Mouse (Mus musculus) hindbrain, embryonic 11.5 days (tissue): ENCODE measurements at regions not wholly inside any gene's neighbourhood (a gene's known extent, or its start where the extent isn't known, plus 50 kb on each side); places are given as distances from the start of the nearest gene placed in this dataset.

Source experiments
- ATAC-seq: fragments of 200-750 bp; cut with Nextera tagmentation; 2 replicates; pipeline ENCODE4 v1.8.0; 2017; ENCODE audit warnings: mild to moderate bottlenecking, moderate TSS enrichment, moderate library complexity; ENCODE audit not compliant: low FRiP score
- DNase-seq: peaks from one replicate; pipeline ENCODE4 v3.0.0-alpha.2; 2015; ENCODE audit warnings: low spot score
- H3K27ac ChIP-seq: fragments of 300-500 bp; sonication (generic); 2 replicates; pipeline ENCODE4 v1.5.1; 2014; ENCODE audit warnings: mild to moderate bottlenecking, low read depth, low read length
- H3K27me3 ChIP-seq: fragments of 300-500 bp; sonication (generic); 2 replicates; pipeline ENCODE4 v1.6.1; 2014; ENCODE audit warnings: mild to moderate bottlenecking, low read length, moderate library complexity, mixed read lengths; ENCODE audit not compliant: control insufficient read depth, insufficient read depth
- H3K36me3 ChIP-seq: fragments of 300-500 bp; sonication (generic); 2 replicates; pipeline ENCODE4 v1.6.1; 2014; ENCODE audit warnings: mild to moderate bottlenecking, low read length, moderate library complexity, mixed read lengths; ENCODE audit not compliant: control insufficient read depth, insufficient read depth
- H3K4me1 ChIP-seq: fragments of 300-500 bp; sonication (generic); replicated peaks from 2 replicates; pipeline ENCODE4 v1.6.1; 2014; ENCODE audit warnings: low read length, mixed read lengths; ENCODE audit not compliant: control insufficient read depth, insufficient read depth
- H3K4me2 ChIP-seq: fragments of 300-500 bp; sonication (generic); replicated peaks from 2 replicates; pipeline ENCODE4 v1.6.1; 2014; ENCODE audit warnings: mild to moderate bottlenecking, low read depth, low read length
- H3K4me3 ChIP-seq: fragments of 300-500 bp; sonication (generic); 2 replicates; pipeline ENCODE4 v1.5.1; 2014; ENCODE audit warnings: low read depth, low read length
- H3K9ac ChIP-seq: fragments of 300-500 bp; sonication (generic); 2 replicates; pipeline ENCODE4 v1.6.1; 2014; ENCODE audit warnings: low read depth, low read length
- H3K9me3 ChIP-seq: fragments of 300-500 bp; sonication (generic); 2 replicates; pipeline ENCODE4 v1.6.1; 2016; ENCODE audit warnings: low read length; ENCODE audit not compliant: control insufficient read depth
- WGBS: fragments of 180-500 bp; shearing (Covaris S2); extraction: QIAGEN DNeasy Blood & Tissue Kit; methylation state at CpG from one replicate; pipeline ENCODE4 v1.1.7; 2014; 5-methylcytosine and 5-hydroxymethylcytosine counted together

DNA sequence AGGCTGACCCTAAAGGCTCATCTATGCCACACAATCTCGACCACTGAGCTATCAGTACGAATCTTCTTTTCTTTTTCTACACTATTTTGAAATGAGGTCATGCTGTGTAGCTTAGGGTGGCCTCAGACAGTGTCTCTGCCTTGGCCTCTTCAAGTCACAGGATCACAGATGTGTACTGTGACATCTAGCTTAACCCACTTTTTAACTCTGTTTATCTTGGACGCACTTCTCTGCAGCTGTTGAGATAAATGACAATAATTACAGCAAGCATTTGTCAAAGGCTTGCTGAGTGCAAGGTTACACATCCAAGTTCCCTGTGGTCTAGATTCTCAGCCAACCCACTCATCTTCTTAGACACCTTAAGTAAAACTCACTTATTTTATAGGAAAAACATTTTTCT is 63.3 kb upstream of the Adtrp start:
- ATAC-seq, result no peak
- Histone ChIP-seq H3K9me3 (no peaks in the 10 kb centered on the region), H3K4me1 (no peaks in the 10 kb centered on the region)

GRCm38 (mm10) chr13:41910236-41910635 is 62.8 kb upstream of the Adtrp start:
- H3K4me1 ChIP-seq, result no peaks in the 10 kb centered on the region
- DNase-seq (no peak), ATAC-seq (no peak)
- no peak overlapping the region for H3K4me3 ChIP-seq
- H3K9ac ChIP-seq, result no peak overlapping the region
- H3K27ac ChIP-seq, result no peak overlapping the region
- H3K9me3 ChIP-seq, result no peaks in the 10 kb centered on the region
- no peaks in the 10 kb centered on the region for H3K36me3 ChIP-seq
- no peaks in the 10 kb centered on the region for H3K27me3 ChIP-seq
- 87% methylated on average over 10 of the region's 10 CpGs for WGBS
- no peak overlapping the region for H3K4me2 ChIP-seq

More for the DNA sequence above, 63.3 kb upstream of the Adtrp start:
- no peak overlapping the region for H3K27ac ChIP-seq
- no peak for DNase-seq
- no peaks in the 10 kb centered on the region for H3K27me3 ChIP-seq
- no peaks in the 10 kb centered on the region for H3K36me3 ChIP-seq
- no peak overlapping the region for H3K9ac ChIP-seq
- 79% methylated on average over 3 of the region's 3 CpGs for WGBS
- no peak overlapping the region for H3K4me3 ChIP-seq
- H3K4me2 ChIP-seq, result no peak overlapping the region

- H3K9me3 ChIP-seq, result no peaks in the 10 kb centered on the region
- no peaks in the 10 kb centered on the region for H3K36me3 ChIP-seq
- no peak for ATAC-seq
- no peak for DNase-seq
- no peaks in the 10 kb centered on the region for H3K4me1 ChIP-seq
- H3K4me2 ChIP-seq, result no peak overlapping the region
- WGBS, result 91% methylated on average over 2 of the region's 2 CpGs
- no peaks in the 10 kb centered on the region for H3K27me3 ChIP-seq
- no peak overlapping the region for H3K27ac ChIP-seq
- H3K4me3 ChIP-seq, result no peak overlapping the region
- H3K9ac ChIP-seq, result no peak overlapping the region
Measured at GRCm38 (mm10) chr13:41907027-41907426, 59.5 kb upstream of the Adtrp start.

- H3K4me2 ChIP-seq, result no peak overlapping the region
- H3K9ac ChIP-seq, result no peak overlapping the region
- ATAC-seq (no peak), DNase-seq (no peak)
- no peaks in the 10 kb centered on the region for H3K9me3 ChIP-seq
- H3K27ac ChIP-seq, result no peak overlapping the region
- H3K4me3 ChIP-seq, result no peak overlapping the region
- no peaks in the 10 kb centered on the region for H3K27me3 ChIP-seq
- no peaks in the 10 kb centered on the region for H3K36me3 ChIP-seq
- H3K4me1 ChIP-seq, result no peaks in the 10 kb centered on the region
Measured at GRCm38 (mm10) chr13:41903286-41903685, 55.8 kb upstream of the Adtrp start.

DNA sequence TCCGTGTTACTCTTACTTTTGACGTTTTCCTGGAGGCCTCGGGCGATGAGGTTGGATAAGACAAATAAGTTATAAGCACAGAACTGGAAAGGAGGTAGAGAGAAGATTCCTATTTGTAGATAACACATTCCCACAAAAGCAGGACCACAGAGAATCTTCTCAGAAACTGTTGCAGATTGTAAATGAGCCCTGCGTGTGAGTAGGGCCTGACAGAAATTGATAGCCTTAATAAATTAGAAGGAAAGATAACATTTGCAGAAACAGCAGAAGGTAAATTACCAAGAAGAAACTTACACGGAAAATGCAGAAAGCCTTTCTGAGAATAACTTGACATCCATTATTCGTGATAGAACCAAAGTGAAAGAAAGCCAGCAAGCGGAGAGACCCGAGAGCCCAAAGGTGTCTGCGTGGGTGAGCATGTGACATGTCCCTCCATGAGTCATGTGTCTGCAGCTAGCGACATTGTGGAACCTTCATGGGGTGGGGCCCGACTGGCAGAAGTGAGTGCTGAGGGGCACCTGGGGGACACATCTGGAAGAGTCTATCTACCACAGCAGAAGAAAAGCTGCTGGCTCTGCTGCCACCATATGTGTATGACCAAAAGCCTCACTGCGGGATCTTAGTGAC is 52.5 kb upstream of the Adtrp start:
- ATAC-seq (no peak), DNase-seq (no peak)
- Histone ChIP-seq H3K4me1 (no peaks in the 10 kb centered on the region), H3K36me3 (no peaks in the 10 kb centered on the region), H3K27ac (no peak overlapping the region), H3K9me3 (no peaks in the 10 kb centered on the region), H3K4me3 (no peak overlapping the region), H3K27me3 (no peaks in the 10 kb centered on the region), H3K9ac (no peak overlapping the region), H3K4me2 (no peak overlapping the region)
- 93% methylated on average over 13 of the region's 13 CpGs for WGBS

GRCm38 (mm10) chr13:41899281-41899680 is 51.8 kb upstream of the Adtrp start:
- Histone ChIP-seq H3K36me3 (no peaks in the 10 kb centered on the region), H3K4me2 (no peak overlapping the region), H3K9me3 (no peaks in the 10 kb centered on the region), H3K4me3 (no peak overlapping the region), H3K27me3 (no peaks in the 10 kb centered on the region), H3K9ac (no peak overlapping the region), H3K4me1 (no peaks in the 10 kb centered on the region), H3K27ac (no peak overlapping the region)
- DNase-seq (no peak), ATAC-seq (no peak)
- WGBS, result 91% methylated on average over 7 of the region's 7 CpGs

DNA sequence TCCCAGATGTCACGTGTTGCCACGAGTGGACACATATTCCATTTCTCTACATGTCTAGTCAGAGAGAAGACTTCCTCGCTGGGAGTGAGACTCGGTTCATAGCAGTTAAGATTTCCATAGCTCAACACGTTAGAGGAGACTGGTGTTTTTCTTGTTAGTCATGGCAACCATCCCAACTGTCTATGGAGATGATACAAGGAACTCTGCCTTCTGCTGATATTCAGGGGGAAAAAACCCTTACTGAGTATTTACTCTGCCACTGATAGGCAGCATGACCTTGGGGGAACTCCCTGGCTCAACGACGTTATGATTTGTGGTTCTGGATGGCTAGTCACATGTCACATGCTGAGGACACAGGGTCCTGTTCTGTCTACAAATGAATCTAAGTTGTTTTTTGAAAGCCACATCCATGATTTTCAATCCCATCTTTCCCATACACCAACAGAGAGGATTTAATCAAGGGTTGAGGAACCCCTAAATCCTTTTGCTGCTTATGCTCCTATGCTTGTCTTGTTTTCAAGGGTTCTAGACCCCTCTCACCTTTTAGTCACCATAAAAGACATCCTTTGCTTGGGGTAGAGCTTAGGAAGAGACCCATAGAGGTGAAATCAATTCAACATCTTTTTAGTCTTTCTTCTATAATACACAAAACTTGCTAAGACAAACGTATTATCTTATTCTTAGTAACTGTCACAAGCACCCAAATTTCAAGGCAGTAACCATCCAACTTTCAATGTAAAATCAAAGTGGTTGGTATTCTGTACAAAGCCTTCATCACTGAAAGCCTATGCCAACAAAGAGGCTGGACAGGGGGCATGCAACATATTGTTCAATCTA is 50.2 kb upstream of the Adtrp start:
- H3K9ac ChIP-seq, result no peak overlapping the region
- H3K27me3 ChIP-seq, result no peaks in the 10 kb centered on the region
- no peak for DNase-seq
- no peaks in the 10 kb centered on the region for H3K36me3 ChIP-seq
- H3K27ac ChIP-seq, result no peak overlapping the region
- H3K9me3 ChIP-seq, result no peaks in the 10 kb centered on the region
- H3K4me1 ChIP-seq, result no peaks in the 10 kb centered on the region
- no peak for ATAC-seq
- no peak overlapping the region for H3K4me2 ChIP-seq
- 94% methylated on average over 8 of the region's 8 CpGs for WGBS
- H3K4me3 ChIP-seq, result no peak overlapping the region
